Mouse (Mus musculus): ENCODE results near the gene Olfr325. TPM values are rescaled to one million over a fixed set of nuclear protein-coding genes. Genes with fewer than 3 reads are reported as not detected.

Gene Olfr325
- polyA plus RNA-seq, 1 experiment from 2014 or later = not detected

- Histone ChIP-seq H3K27ac (no peak overlapping the region), H3K4me3 (replicated peaks) (no peak overlapping the region), H3K9me3 (no peaks in the 10 kb centered on the region), H3K4me2 (replicated peaks) (no peak overlapping the region), H3K9ac (no peak overlapping the region), H3K4me1 (replicated peaks) (no peaks in the 10 kb centered on the region), H3K36me3 (no peaks in the 10 kb centered on the region), H3K27me3 (replicated peaks) (no peaks in the 10 kb centered on the region)
- ATAC-seq = no peak
- 69% methylated on average over 2 of the region's 2 CpGs for WGBS
These were observed 27.2 kb downstream of the Olfr325 start for GRCm38 (mm10) chr11:58604688-58605087.

GRCm38 (mm10) chr11:58605228-58605627, 27.7 kb downstream of the Olfr325 start:
- 61% methylated on average over 3 of the region's 3 CpGs for WGBS
- no peaks in the 10 kb centered on the region for H3K36me3 ChIP-seq
- H3K4me1 ChIP-seq (replicated peaks) = no peaks in the 10 kb centered on the region
- no peak overlapping the region for H3K4me3 ChIP-seq (replicated peaks)
- H3K9ac ChIP-seq = no peak overlapping the region
- ATAC-seq = peak; percentile 59
- H3K27ac ChIP-seq = no peak overlapping the region
- no peaks in the 10 kb centered on the region for H3K27me3 ChIP-seq (replicated peaks)
- no peak overlapping the region for H3K4me2 ChIP-seq (replicated peaks)
- H3K9me3 ChIP-seq = no peaks in the 10 kb centered on the region

- no peaks in the 10 kb centered on the region for H3K36me3 ChIP-seq
- WGBS = 79% methylated on average over 12 of the region's 12 CpGs
- H3K9ac ChIP-seq = no peak overlapping the region
- H3K27me3 ChIP-seq (replicated peaks) = no peaks in the 10 kb centered on the region
- no peaks in the 10 kb centered on the region for H3K9me3 ChIP-seq
- H3K4me3 ChIP-seq (replicated peaks) = no peak overlapping the region
- no peaks in the 10 kb centered on the region for H3K4me1 ChIP-seq (replicated peaks)
- no peak for ATAC-seq
- no peak overlapping the region for H3K27ac ChIP-seq
- H3K4me2 ChIP-seq (replicated peaks) = no peak overlapping the region
These were observed 28.8 kb downstream of the Olfr325 start for GRCm38 (mm10) chr11:58606177-58606919.

- H3K36me3 ChIP-seq = no peaks in the 10 kb centered on the region
- 80% methylated on average over 6 of the region's 6 CpGs for WGBS
- no peak overlapping the region for H3K9ac ChIP-seq
- H3K4me3 ChIP-seq (replicated peaks) = no peak overlapping the region
- no peaks in the 10 kb centered on the region for H3K9me3 ChIP-seq
- peaks cover 3% of the 10 kb centered on the region; the same call in 1 of the 2 replicates for H3K27me3 ChIP-seq (replicated peaks)
- ATAC-seq = no peak
- H3K4me1 ChIP-seq (replicated peaks) = no peaks in the 10 kb centered on the region
- H3K4me2 ChIP-seq (replicated peaks) = no peak overlapping the region
- no peak overlapping the region for H3K27ac ChIP-seq
These were observed 29.5 kb downstream of the Olfr325 start for GRCm38 (mm10) chr11:58607030-58607429.

GRCm38 (mm10) chr11:58613359-58613758, 35.8 kb downstream of the Olfr325 start:
- no peaks in the 10 kb centered on the region for H3K36me3 ChIP-seq
- no peak overlapping the region for H3K4me3 ChIP-seq (replicated peaks)
- peaks cover 3% of the 10 kb centered on the region; the same call in 1 of the 2 replicates for H3K27me3 ChIP-seq (replicated peaks)
- H3K4me2 ChIP-seq (replicated peaks) = no peak overlapping the region
- 48% methylated on average over 3 of the region's 3 CpGs for WGBS
- peaks cover 6% of the 10 kb centered on the region; the same call in 1 of the 2 replicates for H3K4me1 ChIP-seq (replicated peaks)
- no peaks in the 10 kb centered on the region for H3K9me3 ChIP-seq
- no peak overlapping the region for H3K27ac ChIP-seq
- 0 out of 2 replicates have a peak, but pooled peaks have one; percentile 62 for ATAC-seq
- H3K9ac ChIP-seq = no peak overlapping the region

- Histone ChIP-seq H3K9ac (no peak overlapping the region), H3K27me3 (replicated peaks) (peaks cover 3% of the 10 kb centered on the region; the same call in 1 of the 2 replicates), H3K4me2 (replicated peaks) (no peak overlapping the region), H3K36me3 (no peaks in the 10 kb centered on the region), H3K27ac (no peak overlapping the region), H3K9me3 (no peaks in the 10 kb centered on the region), H3K4me3 (replicated peaks) (no peak overlapping the region), H3K4me1 (replicated peaks) (peaks cover 7% of the 10 kb centered on the region; the same call in 1 of the 2 replicates)
- peak; percentile 86 for ATAC-seq
These were observed 37.0 kb downstream of the Olfr325 start for GRCm38 (mm10) chr11:58614526-58614925.

GRCm38 (mm10) chr11:58615975-58616374, 38.4 kb downstream of the Olfr325 start, which contains the start of gene 2210407C18Rik:
Gene 2210407C18Rik, minus strand, starts transcription at chr11:58616075.
- ATAC-seq = no peak

GRCm38 (mm10) chr11:58618369-58618768, 40.8 kb downstream of the Olfr325 start:
- H3K27ac ChIP-seq = no peak overlapping the region
- no peak overlapping the region for H3K9ac ChIP-seq
- peaks cover 7% of the 10 kb centered on the region; the same call in 1 of the 2 replicates for H3K4me1 ChIP-seq (replicated peaks)
- WGBS = 43% methylated on average over 3 of the region's 3 CpGs
- peak; percentile 68 for ATAC-seq
- H3K4me3 ChIP-seq (replicated peaks) = no peak overlapping the region
- no peaks in the 10 kb centered on the region; the same call in 1 of the 2 replicates for H3K27me3 ChIP-seq (replicated peaks)
- no peaks in the 10 kb centered on the region for H3K9me3 ChIP-seq
- no peaks in the 10 kb centered on the region for H3K36me3 ChIP-seq
- peak overlapping the region; percentile 9; the same call in 1 of the 2 replicates for H3K4me2 ChIP-seq (replicated peaks)

More at GRCm38 (mm10) chr11:58615975-58616374, 38.4 kb downstream of the Olfr325 start, which contains the start of gene 2210407C18Rik:
- Histone ChIP-seq H3K4me1 (replicated peaks) (peaks cover 7% of the 10 kb centered on the region; the same call in 1 of the 2 replicates), H3K4me3 (replicated peaks) (no peak within 1 kb of the TSS), H3K36me3 (no peaks in the 10 kb centered on the region), H3K9ac (no peak within 1 kb of the TSS), H3K4me2 (replicated peaks) (no peak within 1 kb of the TSS), H3K9me3 (no peaks in the 10 kb centered on the region), H3K27me3 (replicated peaks) (peaks cover 3% of the 10 kb centered on the region; the same call in 1 of the 2 replicates), H3K27ac (no peak within 1 kb of the TSS)
- WGBS = 85% methylated on average over 4 of the region's 4 CpGs

- H3K9me3 ChIP-seq = no peaks in the 10 kb centered on the region
- H3K27me3 ChIP-seq (replicated peaks) = no peaks in the 10 kb centered on the region; the same call in 1 of the 2 replicates
- H3K4me3 ChIP-seq (replicated peaks) = no peak overlapping the region
- no peak overlapping the region for H3K27ac ChIP-seq
- peaks cover 7% of the 10 kb centered on the region; the same call in 1 of the 2 replicates for H3K4me1 ChIP-seq (replicated peaks)
- WGBS = 71% methylated on average over 6 of the region's 6 CpGs
- no peaks in the 10 kb centered on the region for H3K36me3 ChIP-seq
- ATAC-seq = peak; percentile 57
- 0 out of 2 replicates have a peak overlapping the region, but pooled peaks have one; percentile 9 for H3K4me2 ChIP-seq (replicated peaks)
- no peak overlapping the region for H3K9ac ChIP-seq
These were observed 41.3 kb downstream of the Olfr325 start for GRCm38 (mm10) chr11:58618793-58619192.

- no peaks in the 10 kb centered on the region for H3K9me3 ChIP-seq
- no peak overlapping the region for H3K27ac ChIP-seq
- 58% methylated on average over 4 of the region's 4 CpGs for WGBS
These were observed 48.6 kb downstream of the Olfr325 start for GRCm38 (mm10) chr11:58626146-58626545.

GRCm38 (mm10) chr11:58630401-58630800, 52.9 kb downstream of the Olfr325 start, which contains the start of gene Olfr323:
Gene Olfr323, minus strand, starts transcription at chr11:58630501.
- ATAC-seq = no peak
- WGBS = 73% methylated on average over 5 of the region's 5 CpGs
- Histone ChIP-seq H3K9ac (no peak within 1 kb of the TSS), H3K4me1 (replicated peaks) (no peaks in the 10 kb centered on the region), H3K4me2 (replicated peaks) (no peak within 1 kb of the TSS), H3K27me3 (replicated peaks) (no peaks in the 10 kb centered on the region), H3K9me3 (no peaks in the 10 kb centered on the region), H3K36me3 (no peaks in the 10 kb centered on the region), H3K4me3 (replicated peaks) (no peak within 1 kb of the TSS), H3K27ac (no peak within 1 kb of the TSS)

More at GRCm38 (mm10) chr11:58626146-58626545, 48.6 kb downstream of the Olfr325 start:
- Histone ChIP-seq H3K36me3 (no peaks in the 10 kb centered on the region), H3K9ac (no peak overlapping the region), H3K27me3 (replicated peaks) (no peaks in the 10 kb centered on the region; the same call in 1 of the 2 replicates), H3K4me1 (replicated peaks) (no peaks in the 10 kb centered on the region), H3K4me2 (replicated peaks) (no peak overlapping the region), H3K4me3 (replicated peaks) (no peak overlapping the region)
- no peak for ATAC-seq

Data from intestine, embryonic 15.5 days (tissue).